Mouse (Mus musculus) E14TG2a.4 (cell line): ENCODE results near the gene Tmcc1.

ENCODE experiments used
- CTCF ChIP-seq: conservative IDR thresholded peaks from 2 replicates; pipeline ENCODE4 v1.5.1; 2014; ENCODE audit warnings: low read length
- POU5F1 ChIP-seq: IDR thresholded peaks from 2 replicates; pipeline ENCODE4 v1.6.1; 2014; ENCODE audit warnings: low read length, borderline replicate concordance

DNA sequence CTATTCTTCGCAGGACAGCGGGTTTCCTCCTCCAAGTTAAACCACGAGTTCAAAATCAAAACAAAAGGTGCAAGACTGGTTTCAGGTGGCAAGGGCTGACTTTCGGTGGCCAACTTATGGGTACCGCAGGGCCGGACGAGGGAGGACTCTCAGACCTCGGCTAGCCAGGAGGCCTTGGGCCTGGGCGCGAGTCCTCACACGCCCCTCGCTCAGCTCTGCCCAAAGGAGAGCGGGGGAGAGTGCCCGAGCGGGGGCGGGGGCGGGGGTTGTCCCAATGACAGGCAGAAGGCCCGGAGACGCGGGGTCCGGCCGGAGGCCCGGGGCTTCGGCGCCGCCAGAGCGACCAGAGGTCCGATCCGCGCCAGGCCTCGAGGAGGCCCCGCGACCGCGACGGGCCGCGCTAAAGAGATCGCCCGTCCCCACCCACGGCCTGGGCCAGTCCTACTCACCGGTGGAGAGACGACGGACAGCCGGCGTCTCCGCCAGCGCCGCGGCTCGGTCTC lies 426 bp downstream of the Tmcc1 start:
- TF ChIP-seq CTCF (no peak), POU5F1 (no peak)
